Mouse (Mus musculus) forelimb bud, embryonic 11.5 days (tissue): Measurements from ENCODE around the gene Zfp92.
A peak's percentile ranks its signal among the peaks of the same experiment; 100 is the strongest.
"Not testable (repeated sequence)": the region's sequence is repeated elsewhere in the genome, so short reads cannot be mapped to it uniquely, and the experiment has no call there.

Source experiments
- DNase-seq: peaks from one replicate; pipeline ENCODE4 v3.0.0-alpha.2; 2012; ENCODE audit warnings: low read depth, low spot score

Gene Zfp92

GRCm38 (mm10) chrX:73410880-73411517, at the start of gene Zfp92:
Gene Zfp92, plus strand, starts transcription at chrX:73411096.
- DNase-seq: no peak

- no peak for DNase-seq
These were observed 47.6 kb upstream of the Zfp92 start for GRCm38 (mm10) chrX:73363291-73363690.

- no peak for DNase-seq
These were observed 26.5 kb upstream of the Zfp92 start for GRCm38 (mm10) chrX:73384419-73384818.

GRCm38 (mm10) chrX:73384924-73385323, 26.0 kb upstream of the Zfp92 start:
- DNase-seq: no peak

GRCm38 (mm10) chrX:73391481-73391880, 19.4 kb upstream of the Zfp92 start:
- DNase-seq: no peak

- no peak for DNase-seq
These were observed 14.4 kb upstream of the Zfp92 start for GRCm38 (mm10) chrX:73396446-73396845.

GRCm38 (mm10) chrX:73398636-73399035, 12.3 kb upstream of the Zfp92 start, which contains the start of gene Gm18336:
Gene Gm18336, minus strand, starts transcription at chrX:73398736.
- DNase-seq: not testable (repeated sequence)

GRCm38 (mm10) chrX:73400951-73401350, 9.9 kb upstream of the Zfp92 start:
- no peak for DNase-seq

GRCm38 (mm10) chrX:73401616-73402015, 9.3 kb upstream of the Zfp92 start:
- no peak for DNase-seq

GRCm38 (mm10) chrX:73412767-73413166, 1.9 kb downstream of the Zfp92 start:
- no peak for DNase-seq

GRCm38 (mm10) chrX:73430036-73430435, 19.1 kb downstream of the Zfp92 start:
- DNase-seq: no peak

- DNase-seq: no peak
These were observed 22.0 kb downstream of the Zfp92 start for GRCm38 (mm10) chrX:73432850-73433249.

- DNase-seq: no peak
These were observed 24.4 kb downstream of the Zfp92 start, which contains the start of gene Trex2 for GRCm38 (mm10) chrX:73435252-73435651. Gene Trex2, minus strand, starts transcription at chrX:73435344.

GRCm38 (mm10) chrX:73441428-73441827, 30.5 kb downstream of the Zfp92 start:
- no peak for DNase-seq

GRCm38 (mm10) chrX:73451949-73452348, 41.1 kb downstream of the Zfp92 start:
- DNase-seq: no peak

- DNase-seq: peak; percentile 90
These were observed 48.0 kb downstream of the Zfp92 start, which contains the start of gene Haus7 for GRCm38 (mm10) chrX:73458877-73459392. Gene Haus7, minus strand, starts transcription at chrX:73459044.

GRCm38 (mm10) chrX:73460792-73461191, 49.9 kb downstream of the Zfp92 start:
- DNase-seq: no peak

GRCm38 (mm10) chrX:73465483-73466186, 54.7 kb downstream of the Zfp92 start:
- DNase-seq: no peak

- DNase-seq: peak; percentile 71
These were observed 56.7 kb downstream of the Zfp92 start for GRCm38 (mm10) chrX:73467446-73468241.

- DNase-seq: no peak
These were observed 57.4 kb downstream of the Zfp92 start for GRCm38 (mm10) chrX:73468330-73468729.

GRCm38 (mm10) chrX:73468752-73469151, 57.9 kb downstream of the Zfp92 start:
- no peak for DNase-seq

- no peak for DNase-seq
These were observed 60.9 kb downstream of the Zfp92 start for GRCm38 (mm10) chrX:73471764-73472163.
